Mouse (Mus musculus) layer of hippocampus, adult 2 months (tissue): ENCODE results near the gene Slc10a7. TPM values are rescaled to one million over a fixed set of nuclear protein-coding genes. Genes with fewer than 3 reads are reported as not detected.

Experiments used
- DNase-seq, 2 experiments: peaks; one replicate each; pipeline ENCODE4 v3.0.0; 2022; ENCODE audit warnings: low spot score in 2 of 2
- H3K27ac ChIP-seq: fragments of 200-600 bp; 2 replicates; pipeline ENCODE4 v1.8.1; 2022
- H3K4me3 ChIP-seq: fragments of 200-600 bp; 2 replicates; pipeline ENCODE4 v1.8.1; 2022; ENCODE audit warnings: mild to moderate bottlenecking
- CTCF ChIP-seq: fragments of 200-600 bp; conservative IDR thresholded peaks from 2 replicates; pipeline ENCODE4 v1.8.1; 2022; ENCODE audit warnings: antibody characterized with exemption, mild to moderate bottlenecking, moderate library complexity
- total RNA-seq, 2 experiments: library from RNA; stranded (reverse); gene quantifications; 2 replicates each; pipeline ENCODE4 v1.2.3; 2021

The Slc10a7 gene
- total RNA-seq, 2 experiments from 2014 or later, result 7.2 to 7.9 TPM

GRCm38 (mm10) chr8:78721576-78721975 is 212.4 kb downstream of the Slc10a7 start:
- H3K27ac ChIP-seq, result peak overlapping the region; percentile 51; the same call in 1 of the 2 replicates
- DNase-seq, result peak in 1 of 2 experiments; percentile 36
- no peak overlapping the region for H3K4me3 ChIP-seq
- no peak for TF ChIP-seq CTCF

GRCm38 (mm10) chr8:78722201-78722600 is 213.1 kb downstream of the Slc10a7 start:
- TF ChIP-seq CTCF, result no peak
- peak overlapping the region; percentile 51; the same call in 1 of the 2 replicates for H3K27ac ChIP-seq

DNA sequence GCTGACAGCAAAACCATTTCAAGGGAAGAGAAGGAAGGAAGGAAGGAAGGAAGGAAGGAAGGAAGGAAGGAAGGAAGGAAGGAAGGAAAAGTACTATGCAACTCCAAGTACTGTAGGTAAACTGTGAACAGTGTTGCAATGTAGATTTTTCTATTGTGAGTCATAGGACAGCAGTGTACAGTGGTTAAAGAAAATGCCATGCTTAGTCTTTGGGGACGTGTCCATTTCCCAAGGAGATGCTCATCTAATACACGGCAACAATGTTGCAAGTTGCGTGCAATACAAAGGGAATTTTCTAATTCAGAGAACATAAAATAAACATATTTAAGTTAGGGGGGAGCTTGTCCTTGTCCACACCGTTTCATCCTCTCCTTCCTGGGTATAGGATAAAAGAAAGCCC is 215.7 kb downstream of the Slc10a7 start:
- no peak for DNase-seq
- Histone ChIP-seq H3K27ac (no peak overlapping the region), H3K4me3 (no peak overlapping the region)
- TF ChIP-seq CTCF, result no peak

More at GRCm38 (mm10) chr8:78722201-78722600, 213.1 kb downstream of the Slc10a7 start:
- H3K4me3 ChIP-seq, result no peak overlapping the region
- DNase-seq, result no peak

DNA sequence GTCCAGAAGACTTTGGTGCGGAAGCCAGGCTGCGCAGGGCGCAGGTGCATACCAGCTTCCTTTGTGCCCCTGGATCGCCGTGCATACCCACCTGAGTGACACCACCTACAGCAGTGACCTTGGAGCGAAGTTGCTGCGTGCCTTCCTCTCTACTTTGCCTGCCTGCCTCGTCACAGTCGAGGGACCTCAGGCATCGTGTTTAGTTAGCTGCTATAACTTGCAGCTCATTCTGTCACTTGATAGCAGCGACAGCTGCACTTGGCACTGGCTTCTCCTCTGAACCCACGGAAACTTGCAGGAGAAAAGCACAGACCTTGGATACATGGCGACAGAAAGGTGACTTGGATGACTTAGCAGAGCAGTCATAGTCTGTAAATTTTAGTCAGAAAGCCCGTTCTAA is 219.1 kb downstream of the Slc10a7 start:
- TF ChIP-seq CTCF, result no peak

DNA sequence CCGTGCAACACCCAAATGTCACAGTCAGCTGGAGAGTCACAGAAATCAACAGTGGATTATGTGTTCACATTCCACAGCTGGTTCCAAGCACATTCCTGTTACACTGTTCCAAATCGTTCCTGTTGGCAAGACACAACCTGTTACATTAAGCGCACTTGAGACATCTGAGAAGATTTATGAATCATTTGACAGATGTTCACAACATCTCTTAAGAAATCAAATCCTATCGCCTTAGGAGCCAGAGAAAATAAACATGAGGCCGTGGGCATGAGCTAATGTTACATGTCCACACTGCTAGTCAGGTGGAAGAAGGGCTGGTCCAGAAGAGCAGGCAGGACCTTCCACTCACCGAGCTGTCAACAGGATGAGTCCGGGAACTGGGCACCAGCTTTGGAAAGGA is 223.3 kb downstream of the Slc10a7 start:
- no peak for TF ChIP-seq CTCF
- Histone ChIP-seq H3K4me3 (no peak overlapping the region), H3K27ac (no peak overlapping the region)
- DNase-seq, result no peak

More for the DNA sequence above, 219.1 kb downstream of the Slc10a7 start:
- Histone ChIP-seq H3K4me3 (no peak overlapping the region), H3K27ac (no peak overlapping the region)
- DNase-seq, result no peak

GRCm38 (mm10) chr8:78732995-78733512 is 223.9 kb downstream of the Slc10a7 start:
- no peak for TF ChIP-seq CTCF
- no peak for DNase-seq
- no peak overlapping the region for H3K4me3 ChIP-seq
- H3K27ac ChIP-seq, result no peak overlapping the region

GRCm38 (mm10) chr8:78734721-78735517 is 225.8 kb downstream of the Slc10a7 start:
- Histone ChIP-seq H3K4me3 (no peak overlapping the region), H3K27ac (no peak overlapping the region)
- DNase-seq, result no peak
- TF ChIP-seq CTCF, result no peak

- TF ChIP-seq CTCF, result no peak
- Histone ChIP-seq H3K27ac (no peak overlapping the region), H3K4me3 (no peak overlapping the region)
- DNase-seq, result no peak
Measured at GRCm38 (mm10) chr8:78738304-78738703, 229.2 kb downstream of the Slc10a7 start.

DNA sequence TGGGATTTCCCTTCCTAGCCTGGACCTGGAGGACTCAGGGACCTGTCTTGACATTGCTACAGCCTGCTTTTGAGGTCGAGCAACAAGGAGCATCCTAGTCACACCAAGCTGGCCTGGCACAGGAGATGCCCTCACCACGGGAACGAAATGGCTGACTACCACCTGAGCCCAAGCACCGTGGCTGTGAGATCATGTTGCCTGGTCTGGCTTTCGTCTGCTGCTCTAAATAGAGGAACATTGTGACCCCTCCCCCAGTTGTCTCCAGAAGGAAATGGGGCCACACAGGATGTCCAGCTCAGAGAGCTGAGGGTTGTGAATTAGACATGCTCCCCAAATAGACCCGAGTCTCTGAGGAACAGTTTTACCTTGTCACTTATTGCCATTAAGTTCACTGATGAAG is 231.8 kb downstream of the Slc10a7 start:
- Histone ChIP-seq H3K27ac (peak overlapping the region; percentile 72), H3K4me3 (no peak overlapping the region)
- no peak for DNase-seq
- no peak for TF ChIP-seq CTCF

DNA sequence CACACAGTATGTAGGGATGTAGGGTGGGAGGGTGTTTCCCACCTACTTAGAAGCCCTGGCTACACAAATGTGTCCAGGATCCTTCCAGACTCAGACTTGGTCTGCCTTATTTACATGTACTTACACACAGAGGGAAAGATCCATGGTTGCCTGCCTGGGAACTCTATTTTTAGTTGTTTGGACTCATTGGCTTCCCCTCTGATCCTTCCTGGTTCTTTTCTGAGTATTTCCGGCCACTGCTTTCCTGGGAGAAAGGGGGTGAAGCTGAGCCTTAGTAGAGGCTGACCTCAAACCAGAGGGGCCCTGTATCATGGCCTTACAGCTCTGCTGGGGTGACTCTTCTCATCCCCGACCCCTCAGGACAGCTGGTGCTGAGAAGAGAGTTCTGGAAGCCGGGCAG is 232.3 kb downstream of the Slc10a7 start:
- TF ChIP-seq CTCF, result no peak
- no peak for DNase-seq
- peak overlapping the region; percentile 72 for H3K27ac ChIP-seq
- H3K4me3 ChIP-seq, result no peak overlapping the region

DNA sequence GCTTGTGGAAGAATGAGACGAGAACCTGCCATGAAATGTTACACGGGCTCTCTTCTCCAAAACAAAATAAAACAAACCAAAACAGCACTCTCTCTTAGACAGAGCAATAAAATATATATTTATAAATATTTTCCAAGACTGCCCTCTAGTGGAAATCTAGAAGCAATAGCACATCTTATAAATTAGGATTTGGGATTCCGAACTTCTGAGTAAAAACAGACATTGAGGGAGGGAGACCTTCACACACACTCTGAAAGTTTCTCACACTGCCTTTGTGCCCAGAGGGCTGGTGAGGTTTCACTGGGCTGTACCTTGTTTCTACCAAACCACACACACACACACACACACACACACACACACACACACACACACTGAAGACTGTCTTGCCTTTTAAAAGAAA is 232.8 kb downstream of the Slc10a7 start:
- H3K4me3 ChIP-seq, result no peak overlapping the region
- H3K27ac ChIP-seq, result peak overlapping the region; percentile 72
- DNase-seq, result no peak
- peak; percentile 78 for TF ChIP-seq CTCF

GRCm38 (mm10) chr8:78742453-78742852 is 233.3 kb downstream of the Slc10a7 start:
- no peak for TF ChIP-seq CTCF
- H3K4me3 ChIP-seq, result no peak overlapping the region
- DNase-seq, result peak in 1 of 2 experiments; percentile 46
- H3K27ac ChIP-seq, result peak overlapping the region; percentile 75

DNA sequence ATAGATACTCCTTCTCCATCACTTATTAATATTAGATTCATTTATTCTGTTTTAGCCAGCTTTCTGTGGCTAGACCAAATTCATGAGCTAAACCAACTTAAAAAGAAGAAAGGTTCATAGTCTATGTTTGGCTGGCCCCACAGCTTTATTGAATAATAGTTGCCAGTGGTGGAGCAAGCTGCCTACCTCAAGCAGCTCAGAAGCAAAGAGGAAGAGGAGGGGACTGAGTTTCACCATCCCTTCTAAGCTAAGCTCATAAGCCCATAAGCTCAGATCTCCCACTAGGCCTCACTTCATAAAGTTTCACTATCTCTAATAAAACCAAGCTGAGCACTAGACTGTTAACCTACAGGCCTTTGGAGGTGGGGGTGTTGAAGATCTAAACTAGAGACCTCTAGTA is 237.9 kb downstream of the Slc10a7 start:
- no peak for TF ChIP-seq CTCF
- H3K27ac ChIP-seq, result no peak overlapping the region
- H3K4me3 ChIP-seq, result no peak overlapping the region
- no peak for DNase-seq

GRCm38 (mm10) chr8:78748701-78749100 is 239.6 kb downstream of the Slc10a7 start:
- Histone ChIP-seq H3K4me3 (no peak overlapping the region), H3K27ac (no peak overlapping the region)
- TF ChIP-seq CTCF, result no peak
- DNase-seq, result no peak
